Mouse (Mus musculus): ENCODE measurements around the gene Stxbp1. TPM values are rescaled to one million over a fixed set of nuclear protein-coding genes. Genes with fewer than 3 reads are reported as not detected.
"Not testable (repeated sequence)": the region's sequence is repeated elsewhere in the genome, so short reads cannot be mapped to it uniquely, and the experiment has no call there.

Gene Stxbp1
- polyA plus RNA-seq, 1 experiment from 2014 or later = 28.3 TPM

- Histone ChIP-seq H3K9me3 (no peaks in the 10 kb centered on the region), H3K36me3 (no peaks in the 10 kb centered on the region), H3K4me2 (replicated peaks) (no peak overlapping the region), H3K4me3 (no peak overlapping the region), H3K4me1 (no peaks in the 10 kb centered on the region), H3K27ac (no peak overlapping the region), H3K27me3 (peaks cover 11% of the 10 kb centered on the region; the same call in 1 of the 2 replicates), H3K9ac (no peak overlapping the region)
- 0 out of 2 replicates have a peak, but pooled peaks have one; percentile 49 for ATAC-seq (ENCODE audit: insufficient number of reproducible peaks, insufficient read depth, low FRiP score, low TSS enrichment)
- 4% methylated on average over 8 of the region's 8 CpGs for WGBS
Measured at GRCm38 (mm10) chr2:32854206-32854605, 7.2 kb upstream of the Stxbp1 start.

DNA sequence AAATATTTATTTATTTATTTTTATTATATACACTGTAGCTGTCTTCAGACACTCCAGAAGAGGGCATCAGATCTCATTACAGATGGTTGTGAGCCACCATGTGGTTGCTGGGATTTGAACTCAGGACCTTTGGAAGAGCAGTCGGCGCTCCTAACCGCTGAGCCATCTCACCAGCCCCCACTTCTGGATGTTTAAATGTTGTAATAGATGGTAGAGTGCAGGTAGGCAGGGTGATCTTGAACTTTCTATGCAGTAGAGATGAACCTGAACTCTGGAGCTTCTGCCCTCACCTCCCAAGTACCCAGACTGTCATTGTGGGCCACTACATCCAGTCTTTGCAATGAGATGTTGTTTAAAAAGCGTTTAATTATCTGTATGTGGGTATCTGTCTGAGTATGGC is 6.7 kb upstream of the Stxbp1 start:
- H3K9me3 ChIP-seq; H3K4me1 ChIP-seq; H3K9ac ChIP-seq; H3K4me3 ChIP-seq; H3K4me2 ChIP-seq (replicated peaks); ATAC-seq (ENCODE audit: insufficient number of reproducible peaks, insufficient read depth, low FRiP score, low TSS enrichment); H3K36me3 ChIP-seq; H3K27ac ChIP-seq: not testable (repeated sequence)
- H3K27me3 ChIP-seq = peaks cover 11% of the 10 kb centered on the region; the same call in 1 of the 2 replicates
- 65% methylated on average over 4 of the region's 4 CpGs for WGBS

- H3K9ac ChIP-seq = 0 out of 2 replicates have a peak overlapping the region, but pooled peaks have one; percentile 0
- H3K4me3 ChIP-seq = no peak overlapping the region
- H3K27ac ChIP-seq = no peak overlapping the region
- H3K4me2 ChIP-seq (replicated peaks) = no peak overlapping the region
- peaks cover 11% of the 10 kb centered on the region; the same call in 1 of the 2 replicates for H3K27me3 ChIP-seq
- WGBS = 2% methylated on average over 20 of the region's 20 CpGs
- no peaks in the 10 kb centered on the region for H3K36me3 ChIP-seq
- peaks cover 3% of the 10 kb centered on the region; the same call in 1 of the 2 replicates for H3K4me1 ChIP-seq
- no peak for ATAC-seq (ENCODE audit: insufficient number of reproducible peaks, insufficient read depth, low FRiP score, low TSS enrichment)
- H3K9me3 ChIP-seq = no peaks in the 10 kb centered on the region
Measured at GRCm38 (mm10) chr2:32852156-32852555, 5.1 kb upstream of the Stxbp1 start.

DNA sequence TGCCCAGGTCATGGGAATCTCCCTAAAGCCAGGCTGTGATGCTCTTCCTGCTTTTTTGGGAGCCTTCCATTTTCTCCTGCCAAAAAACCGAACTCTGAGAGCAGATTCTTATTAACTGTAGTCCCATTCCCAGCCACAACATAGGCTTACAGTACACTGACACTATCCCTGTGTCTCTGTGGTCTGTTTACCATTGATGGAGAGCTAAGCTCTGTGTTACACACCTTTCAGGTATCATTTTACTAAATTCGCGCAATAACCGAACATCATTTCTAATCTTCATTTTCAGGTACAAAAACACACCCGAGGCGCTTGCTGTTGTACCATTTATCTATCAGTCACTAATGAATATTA is 400 bp upstream of the Stxbp1 start:
- no peak overlapping the region for H3K27ac ChIP-seq
- H3K9ac ChIP-seq = no peak overlapping the region; the same call in 1 of the 2 replicates
- H3K4me2 ChIP-seq (replicated peaks) = peak overlapping the region; percentile 40
- peaks cover 8% of the 10 kb centered on the region; the same call in 1 of the 2 replicates for H3K4me1 ChIP-seq
- 43% methylated on average over 6 of the region's 6 CpGs for WGBS
- H3K4me3 ChIP-seq = peak overlapping the region; percentile 85
- H3K9me3 ChIP-seq = no peaks in the 10 kb centered on the region
- no peaks in the 10 kb centered on the region for H3K36me3 ChIP-seq
- H3K27me3 ChIP-seq = peaks cover 6% of the 10 kb centered on the region; the same call in 1 of the 2 replicates
- ATAC-seq (ENCODE audit: insufficient number of reproducible peaks, insufficient read depth, low FRiP score, low TSS enrichment) = no peak

DNA sequence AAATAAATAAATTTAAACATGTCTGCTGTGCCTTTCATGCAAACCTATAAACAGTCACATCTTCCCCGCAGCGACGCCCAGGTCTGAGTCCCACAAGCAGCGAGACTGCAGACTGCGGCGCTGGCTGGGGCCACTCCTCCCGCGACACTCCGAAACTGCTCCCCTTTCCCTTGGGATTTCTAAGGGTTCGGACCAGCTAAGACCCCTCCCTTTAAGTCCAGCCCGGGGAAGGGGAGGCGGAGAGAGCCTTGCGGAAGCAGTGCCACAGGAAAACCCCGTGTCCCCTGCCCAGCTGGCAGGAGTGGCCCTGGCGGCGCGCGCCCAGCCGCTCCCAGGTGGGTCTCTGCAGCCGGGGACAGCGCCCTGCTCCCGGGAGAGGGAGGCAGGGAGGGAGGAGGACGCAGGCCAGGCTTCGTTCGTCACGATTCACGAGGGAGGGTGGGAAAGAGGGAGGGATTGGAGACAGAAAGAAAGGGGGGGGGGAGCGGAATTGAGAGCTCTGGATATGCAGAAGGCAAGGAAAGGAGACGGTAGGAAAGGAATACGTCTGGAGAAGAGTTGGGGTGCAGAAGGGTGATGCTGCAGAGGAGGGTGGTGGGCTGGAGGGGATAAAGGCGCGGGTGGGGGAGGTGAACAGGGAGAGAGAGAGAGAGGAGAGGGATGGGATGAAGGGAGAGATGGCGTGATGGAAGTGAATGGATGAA is 792 bp downstream of the Stxbp1 start:
- peak overlapping the region; percentile 85 for H3K4me3 ChIP-seq
- peaks cover 8% of the 10 kb centered on the region; the same call in 1 of the 2 replicates for H3K4me1 ChIP-seq
- H3K36me3 ChIP-seq = no peaks in the 10 kb centered on the region
- under 1% methylated on average over 33 of the region's 33 CpGs for WGBS
- no peaks in the 10 kb centered on the region for H3K27me3 ChIP-seq
- no peaks in the 10 kb centered on the region for H3K9me3 ChIP-seq
- H3K4me2 ChIP-seq (replicated peaks) = peak overlapping the region; percentile 99
- H3K9ac ChIP-seq = peak overlapping the region; percentile 87
- ATAC-seq (ENCODE audit: insufficient number of reproducible peaks, insufficient read depth, low FRiP score, low TSS enrichment) = peak; percentile 13; the same call in 1 of the 2 replicates
- peak overlapping the region; percentile 74 for H3K27ac ChIP-seq

- H3K27ac ChIP-seq = 0 out of 2 replicates have a peak overlapping the region, but pooled peaks have one; percentile 74
Measured at GRCm38 (mm10) chr2:32845572-32846100, 1.4 kb downstream of the Stxbp1 start.

DNA sequence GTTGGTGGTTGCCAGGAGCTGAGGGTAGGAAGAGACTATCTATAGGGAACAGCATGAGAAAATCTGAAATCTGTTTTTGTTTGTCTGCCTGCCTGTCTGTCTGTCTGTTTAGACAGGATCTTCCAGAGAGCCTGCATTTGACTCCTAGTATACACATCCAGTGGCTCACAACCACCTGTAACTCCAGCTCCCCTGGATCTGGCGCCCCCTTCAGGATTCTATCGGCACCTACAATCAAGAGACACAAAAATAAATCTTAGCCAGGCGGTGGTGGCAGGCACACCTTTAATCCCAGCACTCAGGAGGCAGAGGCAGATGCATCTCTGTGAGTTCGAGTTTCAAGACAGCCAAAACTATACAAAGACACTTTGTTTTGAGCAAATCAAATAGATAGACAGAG is 4.5 kb downstream of the Stxbp1 start:
- Histone ChIP-seq H3K4me3 (no peak overlapping the region), H3K36me3 (no peaks in the 10 kb centered on the region), H3K4me2 (replicated peaks) (no peak overlapping the region), H3K4me1 (peaks cover 7% of the 10 kb centered on the region), H3K9me3 (no peaks in the 10 kb centered on the region), H3K9ac (no peak overlapping the region), H3K27ac (no peak overlapping the region), H3K27me3 (no peaks in the 10 kb centered on the region)
- no peak for ATAC-seq (ENCODE audit: insufficient number of reproducible peaks, insufficient read depth, low FRiP score, low TSS enrichment)
- 41% methylated on average over 4 of the region's 4 CpGs for WGBS

More at GRCm38 (mm10) chr2:32845572-32846100, 1.4 kb downstream of the Stxbp1 start:
- H3K9me3 ChIP-seq = no peaks in the 10 kb centered on the region
- H3K4me1 ChIP-seq = peaks cover 8% of the 10 kb centered on the region; the same call in 1 of the 2 replicates
- no peaks in the 10 kb centered on the region for H3K36me3 ChIP-seq
- peak overlapping the region; percentile 99 for H3K4me2 ChIP-seq (replicated peaks)
- H3K9ac ChIP-seq = peak overlapping the region; percentile 87; the same call in 1 of the 2 replicates
- H3K27me3 ChIP-seq = no peaks in the 10 kb centered on the region
- ATAC-seq (ENCODE audit: insufficient number of reproducible peaks, insufficient read depth, low FRiP score, low TSS enrichment) = no peak
- H3K4me3 ChIP-seq = peak overlapping the region; percentile 85
- 5% methylated on average over 12 of the region's 12 CpGs for WGBS

GRCm38 (mm10) chr2:32841099-32841498 is 5.9 kb downstream of the Stxbp1 start:
- H3K27me3 ChIP-seq = no peaks in the 10 kb centered on the region
- no peak overlapping the region for H3K27ac ChIP-seq
- H3K4me3 ChIP-seq = no peak overlapping the region
- no peaks in the 10 kb centered on the region for H3K36me3 ChIP-seq
- no peak overlapping the region for H3K9ac ChIP-seq
- peaks cover 5% of the 10 kb centered on the region for H3K4me1 ChIP-seq
- no peaks in the 10 kb centered on the region for H3K9me3 ChIP-seq
- no peak overlapping the region for H3K4me2 ChIP-seq (replicated peaks)
- no peak for ATAC-seq (ENCODE audit: insufficient number of reproducible peaks, insufficient read depth, low FRiP score, low TSS enrichment)
- WGBS = 63% methylated on average over 5 of the region's 5 CpGs

DNA sequence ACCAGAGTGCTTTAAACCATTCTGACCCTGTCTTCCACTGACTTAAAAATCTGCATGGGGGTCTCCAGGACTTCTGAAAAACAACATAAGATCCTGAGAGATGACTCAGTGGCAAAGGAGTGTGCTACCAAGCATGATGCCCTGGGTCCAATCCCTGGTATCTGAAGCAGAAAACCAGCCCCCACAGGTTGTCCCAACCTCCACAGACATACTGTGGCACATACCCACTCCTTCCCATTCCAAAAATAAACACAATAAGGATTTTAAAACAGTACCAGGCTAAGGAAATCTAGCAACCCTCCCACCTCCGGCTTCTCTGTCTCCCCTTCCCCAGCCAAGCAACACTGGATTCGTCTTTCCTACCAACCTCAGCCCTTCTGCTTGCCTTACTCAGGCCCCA is 7.8 kb downstream of the Stxbp1 start:
- H3K27me3 ChIP-seq = no peaks in the 10 kb centered on the region
- H3K9me3 ChIP-seq = no peaks in the 10 kb centered on the region
- H3K27ac ChIP-seq = 0 out of 2 replicates have a peak overlapping the region, but pooled peaks have one; percentile 1
- H3K36me3 ChIP-seq = no peaks in the 10 kb centered on the region
- H3K4me3 ChIP-seq = no peak overlapping the region
- no peak overlapping the region for H3K4me2 ChIP-seq (replicated peaks)
- no peak overlapping the region for H3K9ac ChIP-seq
- no peak for ATAC-seq (ENCODE audit: insufficient number of reproducible peaks, insufficient read depth, low FRiP score, low TSS enrichment)
- 73% methylated on average over 2 of the region's 2 CpGs for WGBS
- H3K4me1 ChIP-seq = peaks cover 4% of the 10 kb centered on the region

GRCm38 (mm10) chr2:32838147-32838884 is 8.7 kb downstream of the Stxbp1 start:
- H3K4me1 ChIP-seq = peaks cover 4% of the 10 kb centered on the region

DNA sequence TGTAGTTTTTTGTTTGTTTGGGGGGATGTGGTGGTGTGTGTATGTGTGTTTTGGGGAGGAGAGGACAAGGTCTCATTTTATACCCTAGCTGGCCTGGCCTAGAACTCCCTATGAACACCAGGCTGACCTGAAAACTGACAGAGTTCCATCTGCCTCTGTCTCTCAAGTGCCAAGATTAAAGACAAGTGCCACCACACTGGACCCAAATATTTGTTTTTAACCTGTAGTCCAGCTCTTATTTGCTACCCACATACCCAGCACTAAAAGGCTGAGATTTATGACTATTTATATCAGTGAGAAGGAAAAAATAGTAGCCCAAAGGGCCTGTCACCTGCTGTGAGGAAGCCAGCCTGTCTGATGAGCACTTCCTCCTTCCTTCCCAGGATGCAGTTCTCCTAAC is 11.5 kb downstream of the Stxbp1 start:
- Histone ChIP-seq H3K4me1 (peaks cover 9% of the 10 kb centered on the region), H3K36me3 (no peaks in the 10 kb centered on the region), H3K4me3 (no peak overlapping the region), H3K9me3 (no peaks in the 10 kb centered on the region), H3K27ac (no peak overlapping the region), H3K4me2 (replicated peaks) (no peak overlapping the region), H3K27me3 (no peaks in the 10 kb centered on the region), H3K9ac (no peak overlapping the region)
- no peak for ATAC-seq (ENCODE audit: insufficient number of reproducible peaks, insufficient read depth, low FRiP score, low TSS enrichment)

More at GRCm38 (mm10) chr2:32838147-32838884, 8.7 kb downstream of the Stxbp1 start:
- 56% methylated on average over 9 of the region's 9 CpGs for WGBS
- Histone ChIP-seq H3K27ac (no peak overlapping the region), H3K4me2 (replicated peaks) (no peak overlapping the region), H3K9ac (no peak overlapping the region), H3K4me3 (no peak overlapping the region), H3K36me3 (no peaks in the 10 kb centered on the region), H3K27me3 (no peaks in the 10 kb centered on the region), H3K9me3 (no peaks in the 10 kb centered on the region)
- no peak for ATAC-seq (ENCODE audit: insufficient number of reproducible peaks, insufficient read depth, low FRiP score, low TSS enrichment)
